Mouse (Mus musculus) CH12.LX (cell line): Measurements from ENCODE around the gene Parp4.

Source experiments
- CTCF ChIP-seq, 2 experiments: IDR thresholded peaks in 1 of 2; conservative IDR thresholded peaks in 1 of 2; 2 replicates each; pipeline ENCODE4 v1.5.1; 2011 to 2012; ENCODE audit warnings: low read depth in 2 of 2, low read length in 2 of 2, improper control_type of control experiment in 1 of 2, inconsistent platforms in 1 of 2, mild to moderate bottlenecking in 1 of 2, moderate library complexity in 1 of 2
- EP300 ChIP-seq: IDR thresholded peaks from 2 replicates; pipeline ENCODE4 v1.6.1; 2011; ENCODE audit warnings: low read length, improper control_type of control experiment
- GABPA ChIP-seq: IDR thresholded peaks from 2 replicates; pipeline ENCODE4 v1.6.1; 2012; ENCODE audit warnings: low read depth, low read length, improper control_type of control experiment, inconsistent platforms; ENCODE audit not compliant: insufficient replicate concordance
- MEF2A ChIP-seq: IDR thresholded peaks from 2 replicates; pipeline ENCODE4 v1.6.1; 2014; ENCODE audit warnings: low read depth, mild to moderate bottlenecking, inconsistent platforms, low read length, improper control_type of control experiment, borderline replicate concordance
- NELFE ChIP-seq: IDR thresholded peaks from 2 replicates; pipeline ENCODE4 v1.6.1; 2011; ENCODE audit warnings: low read depth, low read length, improper control_type of control experiment
- NRF1 ChIP-seq: IDR thresholded peaks from 2 replicates; pipeline ENCODE4 v1.6.1; 2014; ENCODE audit warnings: low read depth, mild to moderate bottlenecking, inconsistent platforms, low read length, improper control_type of control experiment, moderate library complexity
- SMC3 ChIP-seq: IDR thresholded peaks from 2 replicates; pipeline ENCODE4 v1.6.1; 2011; ENCODE audit warnings: low read depth, low read length, improper control_type of control experiment
- ZC3H11A ChIP-seq: IDR thresholded peaks from 2 replicates; pipeline ENCODE4 v1.6.1; 2012; ENCODE audit warnings: low read depth, mild to moderate bottlenecking, inconsistent platforms, low read length, improper control_type of control experiment
- ZMIZ1 ChIP-seq: IDR thresholded peaks from 2 replicates; pipeline ENCODE4 v1.6.1; 2012; ENCODE audit warnings: low read depth, mild to moderate bottlenecking, inconsistent platforms, low read length, improper control_type of control experiment
- ZNF384 ChIP-seq: IDR thresholded peaks from 2 replicates; pipeline ENCODE4 v1.6.1; 2012; ENCODE audit warnings: low read depth, low read length, improper control_type of control experiment, inconsistent platforms

- TF ChIP-seq NRF1 (no peak), GABPA (no peak), CTCF (conservative IDR thresholded peaks at IDR 0.05 in 1 of 2, IDR thresholded peaks at IDR 0.05 in 1 of 2; ENCODE audit: low read depth in 2 of 2, low read length in 2 of 2) (no peak), SMC3 (no peak), EP300 (peak; percentile 77), NELFE (no peak), MEF2A (no peak), ZC3H11A (no peak), ZNF384 (no peak), ZMIZ1 (no peak)
Measured at GRCm38 (mm10) chr14:56552924-56553323, 22.5 kb upstream of the Parp4 start.
